Mouse (Mus musculus) heart, postnatal 0 days (tissue): ENCODE measurements around the gene Cx3cl1.

Experiments used
- CTCF ChIP-seq: IDR thresholded peaks from 2 replicates; pipeline ENCODE4 v1.5.1; 2016; ENCODE audit warnings: antibody characterized with exemption, control low read depth, low read depth
- EP300 ChIP-seq: IDR thresholded peaks from 2 replicates; pipeline ENCODE4 v1.6.1; 2016; ENCODE audit warnings: antibody characterized with exemption, low read depth

- TF ChIP-seq CTCF (no peak), EP300 (no peak)
Observed at GRCm38 (mm10) chr8:94800278-94800968, 28.6 kb downstream of the Cx3cl1 start.
